Mouse (Mus musculus): ENCODE measurements around the gene Spata6.

Spata6 gene

DNA sequence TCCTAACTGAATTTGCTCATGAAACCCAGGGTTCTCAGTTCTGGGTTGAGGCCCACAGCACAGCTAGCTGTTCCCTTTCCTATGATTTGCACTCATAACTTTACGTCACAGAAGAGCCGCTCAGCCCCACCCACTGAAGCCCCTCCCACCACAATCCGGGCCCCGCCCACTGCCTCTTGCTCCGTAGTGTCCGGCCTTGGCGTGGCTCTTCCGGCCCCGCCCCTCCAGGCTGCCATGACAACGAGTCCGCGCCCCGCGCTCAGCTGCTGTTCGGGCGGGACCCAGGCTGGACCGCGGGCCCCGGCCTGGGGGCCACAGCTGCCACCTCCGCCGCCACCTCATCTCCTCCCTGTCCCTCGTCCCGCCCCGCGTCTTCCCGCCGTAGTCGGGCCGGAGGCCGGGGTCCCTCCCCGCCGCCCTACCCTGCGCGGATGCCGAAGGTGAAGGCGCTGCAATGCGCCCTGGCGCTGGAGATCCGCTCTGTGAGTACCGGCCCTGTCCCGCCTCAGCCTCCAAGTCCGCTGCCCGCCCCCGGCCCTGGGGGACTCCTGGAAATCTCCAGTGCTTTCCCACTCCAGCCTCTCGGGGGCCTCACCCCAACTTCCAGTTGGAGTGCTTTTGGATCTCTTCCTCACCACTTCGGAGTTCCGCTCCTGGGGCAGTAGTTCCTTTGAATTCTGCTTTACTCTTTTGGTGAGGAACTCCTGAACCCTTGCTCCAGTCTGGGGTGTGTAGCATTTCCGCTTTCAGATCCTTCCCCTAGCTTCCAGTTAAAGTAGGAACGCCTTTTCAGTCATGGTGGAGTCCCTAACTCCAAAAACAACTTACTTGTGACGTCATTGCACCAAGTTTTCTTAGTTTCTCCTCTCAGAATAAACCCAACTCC lies at the start of gene Spata6:
Gene Spata6, plus strand, starts transcription at position 209 of the 886 bp plus-strand sequence.
- DNase-seq = peak; percentile 95 to 97

DNA sequence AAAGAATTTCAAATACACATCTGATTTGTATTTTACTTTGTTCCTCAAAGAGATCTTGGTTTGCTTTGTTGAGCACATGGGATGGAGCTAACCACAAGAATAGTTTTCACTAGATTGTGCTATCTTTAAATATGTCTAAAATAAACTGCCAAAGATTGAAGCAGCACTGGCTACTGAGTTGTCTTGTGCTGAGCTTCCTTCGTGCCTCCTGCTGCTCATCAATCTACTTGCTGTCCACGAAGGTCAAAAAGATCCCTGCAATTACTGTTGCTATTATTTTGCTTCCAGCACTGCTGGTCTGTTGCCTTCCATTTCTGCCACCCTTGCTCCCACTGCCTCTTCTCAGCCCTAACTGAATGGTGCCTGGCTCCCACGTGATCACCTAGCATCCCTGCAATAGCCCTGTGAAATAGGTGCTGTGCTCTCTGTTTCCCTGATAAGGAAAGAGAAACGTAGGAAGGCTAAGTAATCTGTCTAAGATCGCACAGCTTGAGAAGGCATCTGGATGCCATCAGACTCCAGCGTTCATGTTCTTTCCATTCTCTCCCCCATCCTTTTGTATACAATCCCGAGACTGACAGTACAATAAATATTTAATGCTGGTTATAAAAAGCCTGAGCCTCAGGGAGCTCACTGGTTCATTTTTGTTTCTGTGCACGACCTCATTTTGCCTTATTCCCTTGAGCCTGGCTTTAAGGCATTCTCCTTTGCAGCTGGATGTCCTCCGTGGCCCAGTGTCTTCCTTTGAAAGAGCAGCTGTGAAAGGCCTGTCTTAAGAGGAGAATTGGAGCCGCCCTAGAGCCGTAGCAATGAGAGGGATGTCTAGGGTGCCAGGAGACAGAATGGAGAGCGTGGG lies 49.0 kb upstream of the Spata6 start:
- peak; percentile 24 to 47 for DNase-seq

DNA sequence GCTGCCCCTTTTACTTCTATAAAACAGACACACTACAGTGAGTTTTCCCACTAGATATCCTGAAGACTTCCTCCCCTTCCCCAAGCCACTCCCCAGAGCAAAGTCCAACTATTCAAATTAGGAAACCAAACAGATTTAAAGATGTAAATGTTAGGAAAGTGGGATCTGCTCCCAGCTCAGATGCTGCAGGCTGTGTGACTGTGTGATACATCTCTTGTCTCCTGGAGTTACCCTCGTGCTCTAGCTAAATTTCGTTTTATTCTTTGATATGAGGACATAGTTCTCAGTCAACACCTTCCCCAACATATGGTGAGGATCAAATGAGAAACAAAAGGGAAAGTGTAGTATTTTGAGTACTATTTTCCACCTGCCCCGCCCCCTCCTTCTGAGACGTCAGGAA lies 48.3 kb upstream of the Spata6 start:
- no peak for DNase-seq

DNA sequence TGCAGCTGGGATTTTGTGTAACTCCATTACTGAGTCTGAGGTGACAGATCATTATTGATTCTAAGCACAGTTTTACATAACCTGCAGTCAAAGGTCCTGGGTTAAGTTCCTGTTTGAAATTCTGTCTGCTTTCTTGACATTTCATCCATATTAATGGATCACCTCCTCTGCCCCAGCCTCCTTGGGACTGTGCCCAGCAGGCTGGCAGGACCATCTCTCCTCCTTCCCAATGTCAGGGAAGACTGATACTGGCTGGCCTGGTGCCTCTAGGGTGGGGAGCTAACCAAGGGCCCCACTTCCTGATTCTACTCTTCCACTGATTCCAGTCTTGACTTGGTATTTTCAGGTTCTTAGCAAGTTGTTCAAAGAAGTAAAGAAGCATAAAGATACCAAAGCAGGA lies 45.9 kb upstream of the Spata6 start:
- peak in 1 of 2 experiments; percentile 10 for DNase-seq

DNA sequence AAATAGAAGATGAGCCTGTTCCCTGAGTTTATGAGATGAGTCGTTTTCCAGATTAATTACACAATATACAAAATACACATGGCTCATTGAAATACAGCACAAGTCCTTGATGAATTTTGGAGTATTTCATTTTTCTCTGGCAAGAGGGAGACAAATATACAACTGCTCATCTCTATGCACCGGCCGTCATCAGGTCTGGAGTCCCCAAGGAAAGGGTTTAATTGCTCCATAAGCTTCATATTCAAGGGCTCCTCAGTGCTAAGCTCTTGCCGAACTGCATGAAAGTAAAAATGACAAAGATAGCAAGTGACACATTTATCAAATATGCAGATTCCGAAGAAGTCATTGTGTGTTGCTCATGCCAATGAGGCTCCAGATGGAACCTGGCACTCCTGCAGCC lies 37.9 kb upstream of the Spata6 start:
- DNase-seq = no peak

DNA sequence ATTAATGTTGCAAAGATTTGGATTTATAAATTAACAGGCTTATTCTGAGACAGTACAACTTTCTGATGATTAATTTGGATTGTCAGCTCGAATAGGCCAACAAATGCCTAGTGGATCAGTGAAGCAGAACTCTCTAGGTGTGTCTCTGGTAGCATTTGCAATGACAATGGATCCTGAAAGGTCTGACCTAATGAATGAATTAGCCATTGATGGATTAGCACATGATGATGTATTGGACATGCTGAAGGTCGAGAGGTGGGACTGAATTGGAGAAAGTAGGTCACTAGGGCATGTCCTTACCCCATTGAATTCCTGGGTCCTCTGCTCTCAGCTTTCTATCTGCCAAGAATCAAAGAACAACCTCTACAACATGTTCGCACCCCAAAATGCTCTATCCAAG lies 37.0 kb upstream of the Spata6 start:
- DNase-seq = no peak

DNA sequence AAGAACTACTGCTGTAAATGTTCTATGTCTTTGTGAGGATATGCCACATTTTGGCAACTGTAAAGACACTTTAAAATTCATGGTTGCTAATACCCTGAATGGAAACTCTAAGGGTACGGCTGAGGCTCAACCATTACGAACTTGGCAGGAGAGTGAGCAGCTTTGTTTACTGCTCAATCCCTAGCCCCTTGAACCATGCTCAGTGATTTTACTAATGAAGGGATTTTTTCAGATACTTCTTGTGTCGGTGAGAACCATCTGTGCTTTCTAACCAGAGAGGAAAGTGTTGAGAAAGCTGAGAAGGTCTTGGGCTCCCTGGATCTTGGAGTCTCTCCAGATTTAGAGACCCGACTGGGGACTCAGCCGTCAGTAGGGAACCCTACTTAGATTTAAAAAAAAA lies 35.9 kb upstream of the Spata6 start:
- no peak for DNase-seq

DNA sequence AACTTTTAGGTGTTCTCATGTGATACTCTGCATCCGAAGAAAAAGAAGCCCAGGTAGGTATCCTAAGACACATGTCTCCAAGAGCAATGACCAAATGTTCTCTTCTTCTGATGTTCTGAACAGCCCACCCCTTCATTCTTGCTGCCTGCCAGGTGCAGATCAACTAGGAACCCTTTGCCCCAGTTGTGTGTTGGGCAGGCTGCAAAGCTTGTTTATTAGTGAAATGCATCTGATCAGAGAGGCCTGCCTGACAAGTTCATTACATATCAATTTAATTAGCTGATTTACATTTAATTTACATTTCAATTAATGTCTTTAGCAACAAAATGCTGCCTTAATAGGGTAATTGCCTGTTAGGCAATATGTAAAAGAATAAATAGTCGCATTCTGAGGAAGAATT lies 33.8 kb upstream of the Spata6 start:
- DNase-seq = no peak

DNA sequence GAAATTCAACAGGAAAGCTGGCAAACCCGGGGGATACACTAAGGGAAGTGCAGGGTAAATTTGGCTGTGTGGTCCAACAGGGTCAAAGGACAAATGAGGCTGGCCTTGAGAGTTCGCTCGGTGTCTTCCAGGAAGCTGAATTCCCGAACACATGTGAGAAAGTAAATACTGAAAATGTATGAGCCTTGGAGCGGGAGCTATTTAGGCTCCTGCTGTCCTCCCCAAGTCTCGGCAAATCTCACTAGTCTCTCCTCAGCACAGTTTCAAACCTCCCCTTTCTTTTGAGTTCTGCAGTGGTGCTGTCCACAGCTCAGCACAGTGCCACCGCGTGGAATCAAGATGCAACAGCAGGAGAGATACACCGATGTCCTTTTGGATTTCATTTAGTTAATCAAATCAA lies 32.8 kb upstream of the Spata6 start:
- DNase-seq = peak; percentile 68 to 76

DNA sequence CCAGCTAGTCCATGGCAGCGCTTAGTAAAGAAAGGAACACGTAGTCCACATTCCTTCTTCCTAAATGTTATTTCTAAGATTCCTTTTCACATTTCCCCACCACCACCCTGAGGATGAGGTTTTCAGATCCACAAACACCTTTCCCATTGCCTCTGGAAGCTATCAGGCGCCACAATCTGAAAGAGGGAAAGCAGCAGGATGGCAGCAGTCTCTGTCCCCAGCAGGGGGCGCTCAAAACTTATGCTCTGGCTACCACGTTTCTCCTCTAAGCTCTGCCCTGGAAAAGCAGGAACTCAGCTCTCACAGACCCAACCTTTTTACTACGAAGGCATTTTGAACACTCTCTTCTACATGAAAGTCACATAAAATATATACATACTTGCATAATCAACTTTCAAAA lies 32.2 kb upstream of the Spata6 start:
- peak; percentile 91 to 92 for DNase-seq

DNA sequence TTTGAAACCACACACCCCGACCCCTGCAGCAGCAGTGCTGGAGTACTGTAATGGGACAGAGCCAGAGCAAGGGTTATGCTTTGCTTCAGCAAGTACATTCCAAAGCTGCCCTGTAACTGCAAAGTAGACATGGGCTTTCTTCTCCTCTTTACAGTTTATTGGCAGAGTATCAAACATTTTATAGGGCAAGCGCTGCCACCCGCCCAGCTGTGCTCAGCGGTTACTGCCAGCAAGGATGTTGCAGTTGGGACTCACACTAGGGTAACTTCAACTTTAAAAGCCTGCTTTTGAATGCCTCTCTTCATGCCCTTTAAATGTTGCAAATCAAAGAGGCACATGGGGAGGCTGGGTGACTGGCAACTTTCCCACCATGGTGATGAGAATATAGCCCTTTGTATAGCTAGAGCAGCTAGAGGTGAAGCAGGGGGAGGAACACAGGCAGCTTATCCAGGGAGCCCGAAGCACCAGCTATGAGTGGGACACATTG lies 28.7 kb upstream of the Spata6 start:
- DNase-seq = peak in 1 of 2 experiments; percentile 8

DNA sequence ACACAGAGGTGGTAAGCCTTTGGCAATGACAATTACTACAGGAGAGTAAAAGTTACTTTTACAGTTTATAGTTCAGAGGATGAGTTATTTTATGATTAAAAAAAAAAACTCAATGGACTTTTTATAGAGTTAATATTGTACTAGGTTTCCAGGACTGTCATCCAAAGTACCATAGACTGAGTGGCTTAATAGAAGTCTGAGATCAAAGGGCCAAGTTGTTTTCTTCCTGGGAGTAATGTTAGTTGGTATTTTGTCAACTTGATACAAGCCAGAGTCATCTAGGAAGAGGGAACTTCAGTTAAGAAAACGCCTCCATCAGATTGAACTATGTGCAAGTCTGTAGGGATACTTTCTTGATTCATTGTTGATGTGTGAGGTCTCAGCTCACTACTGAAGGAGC lies 18.4 kb upstream of the Spata6 start:
- no peak for DNase-seq

DNA sequence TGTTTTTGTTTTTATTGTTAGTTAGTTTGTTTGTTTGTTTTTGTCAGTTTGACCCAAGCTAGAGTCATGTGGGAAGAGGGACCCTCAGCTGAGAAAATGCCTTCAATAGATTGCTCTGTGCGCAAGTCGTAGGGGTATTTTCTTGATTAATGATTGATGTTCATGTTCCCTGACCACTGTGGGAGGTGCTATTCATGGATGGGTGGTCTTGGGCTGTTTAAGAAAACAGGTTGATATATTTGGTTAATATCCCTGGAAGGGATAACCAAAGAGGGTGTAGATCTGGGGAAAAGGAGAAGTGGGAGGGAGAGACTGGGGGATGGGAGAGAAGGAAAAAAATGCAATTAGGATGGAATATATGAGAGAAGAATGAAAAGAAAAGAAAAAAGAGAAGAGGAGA lies 15.7 kb upstream of the Spata6 start:
- DNase-seq = peak in 1 of 2 experiments; percentile 6

DNA sequence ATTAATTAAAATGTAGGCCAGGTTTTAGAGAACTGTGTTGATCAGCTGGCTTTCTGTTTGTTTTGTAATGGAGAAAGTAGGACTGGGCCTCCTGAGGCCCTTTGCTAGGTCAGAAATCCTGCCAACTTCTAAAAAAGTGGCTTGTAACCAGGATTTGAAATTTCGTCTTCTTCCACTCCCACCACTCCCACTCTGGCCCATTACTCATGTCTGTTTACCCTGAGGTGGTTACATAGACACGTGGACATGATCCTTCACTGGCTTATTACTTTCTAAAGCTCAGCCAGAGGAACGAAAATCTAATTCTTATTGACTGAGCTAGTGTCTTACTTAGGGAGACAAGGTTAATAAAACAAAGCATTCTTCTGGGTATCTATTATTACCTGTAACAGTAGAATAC lies 14.8 kb upstream of the Spata6 start:
- peak in 1 of 2 experiments; percentile 16 for DNase-seq

DNA sequence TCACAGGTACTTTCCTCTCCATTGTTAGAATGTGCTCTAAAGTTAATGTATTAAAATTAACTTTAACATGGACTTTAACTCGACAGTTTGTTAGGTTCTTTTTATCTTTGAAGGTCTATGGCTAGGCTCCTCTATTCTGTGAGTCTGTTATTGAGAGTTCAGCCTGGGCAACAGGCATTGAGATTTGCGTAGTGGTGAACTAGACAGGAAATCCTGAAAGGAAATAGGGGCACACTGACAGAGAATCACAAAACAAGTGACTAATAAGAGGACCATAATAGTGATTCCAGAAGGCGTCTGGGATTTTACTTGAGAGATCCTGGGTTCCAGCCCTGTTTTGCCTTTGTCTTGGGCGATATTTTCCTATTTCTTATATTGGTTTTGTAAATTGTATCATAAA lies 488 bp upstream of the Spata6 start:
- DNase-seq = no peak

DNA sequence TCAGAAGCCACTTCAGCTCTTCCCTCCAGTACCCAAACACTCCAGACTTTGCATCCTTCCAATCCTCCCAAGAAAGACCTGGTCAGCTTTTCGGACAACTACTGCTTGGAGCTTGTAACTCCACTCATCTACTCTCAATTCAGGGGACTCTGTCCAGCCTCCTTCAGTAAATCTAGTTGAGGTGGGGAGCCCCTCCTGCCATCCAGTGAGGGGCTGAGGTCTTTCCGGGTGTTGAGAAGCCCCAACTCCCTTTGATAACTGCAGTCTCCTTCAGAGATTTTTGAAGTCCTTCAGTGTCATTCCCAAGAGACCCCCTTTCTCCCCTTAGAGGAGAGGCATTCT lies 849 bp downstream of the Spata6 start:
- peak in 1 of 2 experiments; percentile 12 for DNase-seq

DNA sequence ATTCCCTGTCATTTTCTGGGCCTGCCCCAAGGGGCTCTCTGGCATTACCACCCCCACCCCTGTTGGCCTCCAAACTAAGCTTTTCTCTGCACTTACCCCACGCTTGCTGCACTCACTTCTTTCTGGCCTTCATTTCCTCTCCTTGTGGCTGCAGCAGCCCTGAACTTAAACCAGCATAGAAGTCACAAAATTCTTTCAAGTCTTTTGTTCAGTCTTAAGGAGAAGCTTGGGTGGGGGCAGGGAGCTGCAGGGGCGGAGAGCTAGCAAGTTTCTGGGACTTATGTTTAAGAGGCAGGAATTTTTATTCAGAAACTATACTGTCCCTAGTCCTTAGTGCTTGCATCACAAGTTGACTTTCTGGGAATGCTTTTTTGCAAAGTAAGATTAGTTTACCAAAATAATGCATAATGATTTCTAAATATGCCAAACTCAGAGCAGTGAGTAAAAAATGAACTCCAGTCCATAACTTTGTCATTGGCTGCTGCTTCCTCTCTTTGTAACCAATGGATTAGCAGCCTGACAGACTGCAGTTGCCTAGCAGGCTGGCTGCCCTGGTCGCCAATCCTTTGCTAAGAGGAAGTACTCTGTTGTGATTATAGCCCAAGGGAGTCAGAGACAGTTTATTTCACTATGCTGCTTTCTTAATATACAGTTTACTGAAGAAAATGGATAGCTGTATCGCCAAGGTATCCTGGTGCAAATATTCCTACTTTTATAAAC lies 1.5 kb downstream of the Spata6 start:
- peak; percentile 50 to 61 for DNase-seq

DNA sequence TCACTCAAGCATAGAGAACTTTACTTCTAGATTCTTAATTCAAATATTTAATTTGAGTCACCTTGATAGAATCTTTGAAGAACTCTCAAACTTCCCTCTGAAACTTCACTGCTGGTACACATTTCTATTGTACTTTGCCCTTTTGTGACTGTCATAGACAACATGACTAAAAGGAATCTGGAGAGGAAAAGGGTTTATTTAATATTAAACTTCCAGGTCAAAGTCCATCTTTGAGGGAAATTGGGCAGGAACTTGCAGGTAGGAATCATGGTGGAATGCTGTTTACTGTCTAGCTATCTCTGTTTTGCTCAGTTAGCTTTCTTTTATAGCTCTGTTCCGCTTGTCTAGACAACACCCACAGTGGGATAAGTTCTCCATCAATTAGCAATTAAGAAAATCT lies 17.8 kb downstream of the Spata6 start:
- DNase-seq = no peak

DNA sequence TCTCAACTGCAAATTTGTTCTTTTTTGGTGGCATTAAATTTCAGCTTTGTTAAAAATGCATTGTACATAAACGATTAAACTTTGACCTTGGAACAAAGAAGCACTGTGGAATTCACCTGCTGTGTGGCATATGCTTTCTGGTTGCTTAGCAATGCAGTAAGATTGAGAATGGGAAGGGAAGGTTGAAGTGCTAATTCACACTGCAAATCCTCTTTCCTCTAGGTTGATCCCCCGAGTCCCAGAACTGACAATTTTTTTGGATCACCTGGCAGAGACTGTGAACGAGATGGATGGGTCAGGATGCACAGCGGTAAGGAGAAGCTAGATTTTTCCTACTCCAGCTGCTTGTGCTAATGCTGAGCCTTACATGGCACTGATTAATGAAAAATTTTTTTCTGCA lies 60.7 kb downstream of the Spata6 start:
- DNase-seq = no peak

DNA sequence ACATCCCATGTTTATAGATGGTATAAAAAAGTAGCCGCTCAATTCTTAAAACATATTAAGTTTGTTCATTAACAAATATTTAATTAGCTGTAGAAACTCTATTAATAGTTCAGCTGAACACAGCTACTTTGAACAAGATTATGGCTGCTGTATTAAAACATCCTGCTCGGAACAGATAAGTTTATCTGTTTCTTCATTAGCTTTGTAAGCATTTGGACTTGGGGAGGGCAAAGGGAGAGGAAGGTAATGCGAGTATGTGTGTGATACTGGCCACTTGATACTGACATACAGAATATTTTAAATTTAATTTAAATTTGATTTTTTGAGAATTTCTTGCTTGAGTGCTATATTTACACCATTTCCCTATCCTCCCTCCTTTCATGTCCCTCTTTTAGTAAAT lies 80.1 kb downstream of the Spata6 start:
- DNase-seq = no peak

DNA sequence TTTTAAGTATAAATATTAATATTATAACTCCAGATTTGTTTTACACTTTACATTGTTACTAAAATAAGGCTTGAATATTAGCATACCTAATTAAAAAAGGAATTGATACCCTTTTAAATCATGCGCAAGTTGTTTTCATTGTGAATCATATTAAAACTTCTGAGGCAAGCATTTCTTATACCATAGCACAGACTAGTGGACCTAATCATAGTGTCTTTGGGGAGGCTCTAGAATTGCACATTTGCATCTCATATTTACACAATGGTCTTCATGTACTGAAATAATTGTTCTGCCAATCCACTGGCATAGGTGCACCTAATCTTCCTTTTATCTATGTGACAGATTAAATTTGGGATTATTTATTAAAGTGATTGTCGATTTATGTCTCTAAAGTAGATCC lies 83.4 kb downstream of the Spata6 start:
- DNase-seq = no peak

DNA sequence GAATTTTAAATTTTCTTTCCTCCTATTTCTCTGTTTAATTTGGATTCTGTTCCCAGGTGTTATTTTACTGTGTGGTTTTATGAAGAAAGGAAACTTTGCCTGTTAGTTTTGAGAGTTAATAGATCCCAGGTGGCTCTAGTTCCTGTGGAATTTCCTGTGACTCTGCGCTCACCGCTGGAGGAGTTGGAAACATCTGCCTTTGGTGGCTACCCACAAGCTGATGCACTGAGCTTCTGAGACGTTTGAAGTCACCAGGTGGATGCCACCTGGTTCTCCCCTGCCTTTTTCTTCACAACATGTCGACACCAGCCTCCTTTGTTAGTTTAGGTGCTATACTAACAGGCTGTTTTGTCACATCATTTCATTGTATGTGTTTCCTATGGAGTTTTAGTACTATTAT lies 97.7 kb downstream of the Spata6 start:
- DNase-seq = no peak

DNA sequence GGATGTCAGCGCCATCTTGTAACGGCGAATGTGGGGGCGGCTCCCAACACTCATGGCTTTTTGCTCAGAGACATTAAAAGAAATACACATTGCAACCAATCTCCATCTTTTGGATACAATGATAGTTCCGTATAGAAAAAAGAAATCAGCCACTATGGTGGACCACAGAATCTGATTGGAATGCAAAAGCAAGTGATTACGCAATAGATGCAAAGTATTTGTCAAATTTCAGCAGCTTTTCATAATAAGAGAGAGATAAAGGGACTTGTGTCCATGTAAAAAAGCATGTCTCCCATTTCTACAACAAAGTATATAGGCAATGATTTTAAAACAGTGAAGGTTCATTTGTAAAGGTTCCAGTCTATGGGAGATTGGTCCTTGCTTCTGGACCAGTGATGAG lies 119.1 kb downstream of the Spata6 start:
- no peak for DNase-seq

All from kidney, postnatal 4 days (tissue).